Mouse (Mus musculus): Measurements from ENCODE around the gene 2310022B05Rik.

Gene 2310022B05Rik

GRCm38 (mm10) chr8:124608239-124608971 lies 54.8 kb downstream of the 2310022B05Rik start:
- no peak for DNase-seq (ENCODE audit: low spot score in 2 of 2)

GRCm38 (mm10) chr8:124604066-124604465 lies 59.1 kb downstream of the 2310022B05Rik start:
- no peak for DNase-seq (ENCODE audit: low spot score in 2 of 2)

- no peak for DNase-seq (ENCODE audit: low spot score in 2 of 2)
These were observed 73.8 kb downstream of the 2310022B05Rik start for GRCm38 (mm10) chr8:124589393-124589792.

- no peak for DNase-seq (ENCODE audit: low spot score in 2 of 2)
These were observed 76.6 kb downstream of the 2310022B05Rik start for GRCm38 (mm10) chr8:124586556-124586955.

All from heart, adult 9 months (tissue).